Mouse (Mus musculus) midbrain, embryonic 14.5 days (tissue): ENCODE data around the gene Sfxn5. TPM values are rescaled to one million over a fixed set of nuclear protein-coding genes. Genes with fewer than 3 reads are reported as not detected.

Source experiments
- ATAC-seq: fragments of 200-750 bp; cut with Nextera tagmentation; 2 replicates; pipeline ENCODE4 v1.8.0; 2017; ENCODE audit warnings: moderate number of reproducible peaks, moderate library complexity; ENCODE audit not compliant: low FRiP score, low TSS enrichment
- DNase-seq: peaks from one replicate; pipeline ENCODE4 v3.0.0-alpha.2; 2015
- H3K27ac ChIP-seq: fragments of 300-500 bp; sonication (generic); replicated peaks from 2 replicates; pipeline ENCODE4 v1.5.1; 2014; ENCODE audit warnings: mild to moderate bottlenecking, low read depth, low read length, moderate library complexity
- H3K27me3 ChIP-seq: fragments of 300-500 bp; sonication (generic); 2 replicates; pipeline ENCODE4 v1.6.1; 2014; ENCODE audit warnings: low read length, control low read depth, mixed read lengths; ENCODE audit not compliant: control insufficient read depth, insufficient read depth
- H3K36me3 ChIP-seq: fragments of 300-500 bp; sonication (generic); 2 replicates; pipeline ENCODE4 v1.6.1; 2014; ENCODE audit warnings: low read length, control low read depth; ENCODE audit not compliant: control insufficient read depth, insufficient read depth
- H3K4me1 ChIP-seq: fragments of 300-500 bp; sonication (generic); 2 replicates; pipeline ENCODE4 v1.6.1; 2014; ENCODE audit warnings: mild to moderate bottlenecking, antibody characterized with exemption, low read length, control low read depth; ENCODE audit not compliant: control insufficient read depth, insufficient read depth
- H3K4me2 ChIP-seq: fragments of 300-500 bp; sonication (generic); 2 replicates; pipeline ENCODE4 v1.6.1; 2014; ENCODE audit warnings: mild to moderate bottlenecking, low read length, moderate library complexity
- H3K4me3 ChIP-seq: fragments of 300-500 bp; sonication (generic); replicated peaks from 2 replicates; pipeline ENCODE4 v1.5.1; 2014; ENCODE audit warnings: low read depth, low read length
- H3K9ac ChIP-seq: fragments of 300-500 bp; sonication (generic); replicated peaks from 2 replicates; pipeline ENCODE4 v1.6.1; 2014; ENCODE audit warnings: mild to moderate bottlenecking, low read length, moderate library complexity
- H3K9me3 ChIP-seq: fragments of 300-500 bp; sonication (generic); 2 replicates; pipeline ENCODE4 v1.6.1; 2016; ENCODE audit warnings: low read length, control low read depth, mixed read lengths; ENCODE audit not compliant: control insufficient read depth
- WGBS: fragments of 180-500 bp; shearing (Covaris S2); extraction: QIAGEN DNeasy Blood & Tissue Kit; methylation state at CpG from one replicate; pipeline ENCODE4 v1.1.7; 2014; 5-methylcytosine and 5-hydroxymethylcytosine counted together
- microRNA-seq: library from miRNA; unstranded; fragments of <30 nt; microRNA quantifications from one replicate; pipeline ENCODE4, GENCODE M21; 2016
- polyA plus RNA-seq: library from polyadenylated mRNA; unstranded; fragments of >200 nt; fragmentation: Nextera tagmentation; extraction: Ambion mirVana; gene quantifications from 2 replicates; pipeline ENCODE4 v1.2.1, GENCODE M21; 2014

The Sfxn5 gene
- polyA plus RNA-seq, 1 experiment from 2014 or later = 15.6 TPM

DNA sequence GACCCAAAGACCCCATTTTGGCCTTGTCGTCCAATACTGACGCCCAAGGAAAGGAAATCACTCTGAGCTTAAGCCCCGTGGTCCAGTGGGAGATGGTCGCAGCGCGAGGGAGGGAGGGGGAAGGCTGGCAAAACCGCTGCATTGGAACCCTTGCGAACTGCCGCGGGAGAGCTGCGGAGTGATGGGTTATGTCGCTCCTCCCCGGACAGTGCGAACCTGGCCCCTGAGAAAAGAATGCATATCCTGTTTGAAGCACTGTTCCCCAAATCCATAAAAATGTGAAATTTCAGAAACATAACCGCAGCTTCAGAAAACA is 146.5 kb downstream of the Sfxn5 start:
- no peak for ATAC-seq
- H3K4me3 ChIP-seq = peak overlapping the region; percentile 37; the same call in 1 of the 2 replicates
- H3K27ac ChIP-seq = no peak overlapping the region
- H3K27me3 ChIP-seq = peaks cover 68% of the 10 kb centered on the region
- no peaks in the 10 kb centered on the region for H3K9me3 ChIP-seq
- H3K9ac ChIP-seq = no peak overlapping the region
- peak overlapping the region; percentile 70 for H3K4me2 ChIP-seq
- peaks cover 22% of the 10 kb centered on the region; the same call in 1 of the 2 replicates for H3K4me1 ChIP-seq
- DNase-seq = peak; percentile 23
- 1% methylated on average over 15 of the region's 15 CpGs for WGBS
- no peaks in the 10 kb centered on the region for H3K36me3 ChIP-seq

GRCm38 (mm10) chr6:85186033-85186743 is 147.0 kb downstream of the Sfxn5 start:
- ATAC-seq = no peak
- H3K27me3 ChIP-seq = peaks cover 63% of the 10 kb centered on the region
- no peak overlapping the region for H3K9ac ChIP-seq
- no peaks in the 10 kb centered on the region for H3K36me3 ChIP-seq
- H3K27ac ChIP-seq = no peak overlapping the region
- peak overlapping the region; percentile 70; the same call in 1 of the 2 replicates for H3K4me2 ChIP-seq
- WGBS = 2% methylated on average over 33 of the region's 33 CpGs
- DNase-seq = peak; percentile 31
- H3K4me1 ChIP-seq = peaks cover 22% of the 10 kb centered on the region; the same call in 1 of the 2 replicates
- peak overlapping the region; percentile 37; the same call in 1 of the 2 replicates for H3K4me3 ChIP-seq
- no peaks in the 10 kb centered on the region for H3K9me3 ChIP-seq

DNA sequence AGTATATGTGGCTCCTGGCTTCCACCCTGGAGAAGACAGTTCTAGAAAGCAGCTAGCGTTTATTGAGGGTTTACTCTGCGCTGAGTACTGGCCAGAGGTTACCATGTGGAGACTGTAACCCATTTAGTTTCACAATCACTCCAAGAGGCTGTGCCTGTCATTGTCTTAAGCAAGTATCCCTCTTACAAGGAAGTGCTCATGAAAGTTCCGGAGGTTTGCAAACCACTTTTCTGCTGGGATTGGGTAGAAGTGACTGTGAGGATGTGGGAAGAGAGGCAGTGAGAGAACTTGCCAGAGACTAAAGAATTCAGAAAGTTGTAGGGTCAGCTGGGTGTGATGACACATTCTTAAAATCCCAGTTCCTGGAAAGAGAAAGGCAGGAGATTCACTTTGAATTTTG is 149.3 kb downstream of the Sfxn5 start:
- no peak for ATAC-seq
- DNase-seq = no peak
- Histone ChIP-seq H3K36me3 (no peaks in the 10 kb centered on the region), H3K27ac (no peak overlapping the region), H3K4me1 (peaks cover 22% of the 10 kb centered on the region; the same call in 1 of the 2 replicates), H3K27me3 (peaks cover 44% of the 10 kb centered on the region), H3K9me3 (no peaks in the 10 kb centered on the region), H3K4me2 (no peak overlapping the region), H3K9ac (no peak overlapping the region), H3K4me3 (no peak overlapping the region)
- 63% methylated on average over 3 of the region's 3 CpGs for WGBS

DNA sequence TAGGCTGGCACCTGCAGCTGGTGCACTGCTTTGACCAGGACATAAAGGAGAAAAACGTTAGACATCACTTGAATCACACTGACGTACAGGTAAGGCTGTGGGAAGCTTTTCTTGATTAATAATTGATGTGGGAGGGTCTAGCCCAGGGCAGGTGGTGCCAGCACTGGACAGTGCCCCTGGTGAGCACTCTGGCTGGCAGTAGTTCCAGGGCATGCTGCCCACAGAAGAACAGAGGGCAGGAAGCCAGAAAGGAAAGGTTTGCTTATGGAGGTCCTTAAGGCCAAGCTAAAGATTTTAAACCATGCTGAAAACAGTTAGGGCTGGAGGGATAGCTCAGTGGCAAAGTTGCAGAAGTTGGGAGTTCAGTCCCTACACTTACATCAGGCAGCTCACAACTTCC is 153.2 kb downstream of the Sfxn5 start:
- Histone ChIP-seq H3K27me3 (peaks cover 9% of the 10 kb centered on the region), H3K4me2 (no peak overlapping the region), H3K9me3 (no peaks in the 10 kb centered on the region), H3K4me3 (no peak overlapping the region), H3K27ac (no peak overlapping the region), H3K9ac (no peak overlapping the region), H3K36me3 (no peaks in the 10 kb centered on the region), H3K4me1 (no peaks in the 10 kb centered on the region)
- ATAC-seq (no peak), DNase-seq (no peak)
- 64% methylated on average over 2 of the region's 2 CpGs for WGBS

DNA sequence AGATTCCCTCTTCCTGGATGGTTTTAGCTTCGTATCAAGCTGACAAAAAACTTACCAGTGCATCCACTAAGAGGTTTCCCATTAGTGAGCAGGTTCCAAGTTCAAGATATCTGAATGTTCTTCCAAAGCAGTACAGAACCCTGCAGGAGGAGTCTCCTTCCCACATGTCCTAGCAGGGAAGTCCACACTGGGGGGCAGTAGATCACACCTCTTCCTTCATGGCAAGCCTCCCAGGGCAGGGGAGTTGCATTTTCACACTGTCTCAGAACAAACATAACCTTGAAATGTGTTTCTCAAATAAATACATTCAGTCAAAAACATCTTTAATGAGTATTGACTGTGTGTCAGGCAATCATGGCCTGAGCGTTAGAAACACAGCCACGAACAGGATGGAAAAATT is 153.7 kb downstream of the Sfxn5 start:
- Histone ChIP-seq H3K9ac (no peak overlapping the region), H3K27ac (no peak overlapping the region), H3K9me3 (no peaks in the 10 kb centered on the region), H3K4me1 (no peaks in the 10 kb centered on the region), H3K27me3 (peaks cover 7% of the 10 kb centered on the region), H3K4me3 (no peak overlapping the region), H3K4me2 (no peak overlapping the region), H3K36me3 (no peaks in the 10 kb centered on the region)
- ATAC-seq (no peak), DNase-seq (no peak)
- WGBS = 76% methylated on average over 3 of the region's 3 CpGs

- no peak overlapping the region for H3K9ac ChIP-seq
- WGBS = 35% methylated on average over 11 of the region's 11 CpGs
- no peak for ATAC-seq
- 0 out of 2 replicates have a peak, but pooled peaks cover 5% of the 10 kb centered on the region for H3K4me1 ChIP-seq
- H3K4me2 ChIP-seq = peak overlapping the region; percentile 32; the same call in 1 of the 2 replicates
- no peaks in the 10 kb centered on the region for H3K27me3 ChIP-seq
- peak; percentile 45 for DNase-seq
- no peak overlapping the region for H3K27ac ChIP-seq
- no peaks in the 10 kb centered on the region for H3K36me3 ChIP-seq
- H3K4me3 ChIP-seq = no peak overlapping the region
- no peaks in the 10 kb centered on the region for H3K9me3 ChIP-seq
These were observed 167.7 kb downstream of the Sfxn5 start for GRCm38 (mm10) chr6:85165440-85165921.

Small RNA genes within 50 kb of the gene (microRNA-seq; reads per million reads assigned to microRNA genes)
- gene Mir705 = not detected

Other genes with a start within 250 kb of the Sfxn5 start
- 36.5 and 43.3 TPM in 2 replicates for gene Spr, start 195.7 kb downstream of the Sfxn5 start, polyA plus RNA-seq
- 1.1 and 1.6 TPM in 2 replicates for gene Emx1, start 146.0 kb downstream of the Sfxn5 start, polyA plus RNA-seq
- gene Rab11fip5, start 41.2 kb upstream of the Sfxn5 start, polyA plus RNA-seq = 15.0 and 15.7 TPM in 2 replicates
- not detected in 2 replicates for gene Noto, start 90.5 kb upstream of the Sfxn5 start, polyA plus RNA-seq
- 54.0 and 55.9 TPM in 2 replicates for gene Smyd5, start 98.6 kb upstream of the Sfxn5 start, polyA plus RNA-seq
- gene Cct7, start 118.1 kb upstream of the Sfxn5 start, polyA plus RNA-seq = 589 and 591 TPM in 2 replicates
- gene Pradc1, start 118.5 kb upstream of the Sfxn5 start, polyA plus RNA-seq = 15.0 and 18.5 TPM in 2 replicates
- gene Fbxo41, start 169.6 kb upstream of the Sfxn5 start, polyA plus RNA-seq = 10.1 and 11.4 TPM in 2 replicates
- not detected in 2 replicates for gene Egr4, start 180.2 kb upstream of the Sfxn5 start, polyA plus RNA-seq